In the genomic region with DNA sequence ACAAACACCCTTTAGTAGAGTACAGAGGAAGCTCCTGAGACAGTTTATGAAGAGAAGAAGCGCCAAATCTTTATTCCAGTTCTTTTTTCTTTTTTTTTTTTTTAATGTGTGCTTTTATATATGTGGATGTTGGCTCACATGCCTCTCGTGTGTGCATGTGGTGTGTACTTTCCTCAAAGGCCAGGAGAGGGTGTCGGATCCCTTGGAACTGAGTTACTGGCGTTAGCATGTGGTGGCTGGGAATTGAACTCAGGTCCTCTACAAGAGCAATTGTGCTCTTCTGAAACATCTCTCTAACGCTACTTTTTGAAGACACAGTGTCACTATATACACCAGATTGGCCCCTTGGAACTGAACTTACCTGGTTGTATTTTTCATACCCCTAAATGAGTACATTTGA, we compare ENCODE assay signal across 10 mouse cellular contexts. TPM values are rescaled to one million over a fixed set of nuclear protein-coding genes. Genes with fewer than 3 reads are reported as not detected.
DNase-seq lines count a peak whose midpoint lies in the region; ATAC-seq and TF ChIP-seq lines count a peak whose summit lies in the region.
"Had no signal": no experiment of that assay in that cellular context is flagged by ENCODE, and none has a peak within 500 bp of the region (broad histone marks: within the 10 kb centered on the region; RNA-seq: fewer than 3 reads in every experiment).

No protein-coding gene starts in this region.

- H3K9me3 ChIP-seq in heart, embryonic 16.5 days (replicated peaks; ENCODE audit: control insufficient read depth, low read length) = no peaks in the 10 kb centered on the region
- no peaks in the 10 kb centered on the region for H3K9me3 ChIP-seq in hindbrain, postnatal 0 days (ENCODE audit: low read length)
- H3K9me3 ChIP-seq in midbrain, embryonic 16.5 days (replicated peaks; ENCODE audit: control insufficient read depth, low read length, poor library complexity, severe bottlenecking) = no peaks in the 10 kb centered on the region

- peaks cover 37% of the 10 kb centered on the region for H3K36me3 ChIP-seq in heart, embryonic 16.5 days (ENCODE audit: control insufficient read depth, insufficient read depth)
- peaks cover 34% of the 10 kb centered on the region for H3K36me3 ChIP-seq in hindbrain, postnatal 0 days (ENCODE audit: insufficient read depth, low read length)
- H3K36me3 ChIP-seq in midbrain, embryonic 16.5 days (ENCODE audit: control insufficient read depth, insufficient read depth, low read length) = peaks cover 9% of the 10 kb centered on the region

- DNase-seq in heart, postnatal 10 days = no peak
- DNase-seq in hindbrain, postnatal 0 days (ENCODE audit: low spot score) = no peak
- no peak for DNase-seq in thymus, postnatal 0 days (ENCODE audit: low spot score)
- no peak for DNase-seq in adrenal gland, adult 2 months
- no peak for DNase-seq in spleen, postnatal 10 days (ENCODE audit: low spot score in 2 of 2)
- DNase-seq: gastrocnemius, adult 2 months had no signal

- TF ChIP-seq CTCF in bone marrow macrophage, adult 2 months (IDR thresholded peaks at IDR 0.05; ENCODE audit: low read depth, low read length) = no peak
- TF ChIP-seq CTCF in hindbrain, postnatal 0 days (IDR thresholded peaks at IDR 0.05; ENCODE audit: low read depth) = peak; percentile 19; the same call in 1 of the 2 replicates

- H3K4me2 ChIP-seq in heart, embryonic 16.5 days (ENCODE audit: low read depth, low read length) = peak overlapping the region; percentile 84
- H3K4me2 ChIP-seq in hindbrain, postnatal 0 days (ENCODE audit: low read depth, low read length) = peak overlapping the region; percentile 95; the same call in 1 of the 2 replicates
- H3K4me2 ChIP-seq in midbrain, embryonic 16.5 days (ENCODE audit: low read length) = peak overlapping the region; percentile 92; the same call in 1 of the 2 replicates

- no peak for ATAC-seq in heart, embryonic 16.5 days (replicated peaks; ENCODE audit: extremely low read depth, insufficient read depth, low FRiP score)
- no peak for ATAC-seq in hindbrain, postnatal 0 days
- ATAC-seq in midbrain, embryonic 16.5 days = no peak

- 88% methylated on average over 5 of the region's 5 CpGs for WGBS in heart, embryonic 16.5 days
- WGBS in hindbrain, postnatal 0 days = 82% methylated on average over 5 of the region's 5 CpGs
- 74% methylated on average over 5 of the region's 5 CpGs for WGBS in midbrain, embryonic 16.5 days

- intact Hi-C loops in heart, postnatal 10 days (cut with DNase I) = no loop called here

- H3K4me1 ChIP-seq in heart, embryonic 16.5 days (ENCODE audit: control insufficient read depth, insufficient read depth, low read length) = peaks cover 13% of the 10 kb centered on the region
- peaks cover 2% of the 10 kb centered on the region for H3K4me1 ChIP-seq in bone marrow macrophage, adult 2 months (ENCODE audit: control insufficient read depth, insufficient read depth, low read length)
- peaks cover 5% of the 10 kb centered on the region for H3K4me1 ChIP-seq in hindbrain, postnatal 0 days (ENCODE audit: insufficient read depth, low read length)
- H3K4me1 ChIP-seq in midbrain, embryonic 16.5 days (ENCODE audit: control insufficient read depth, insufficient read depth, low read length) = peaks cover 12% of the 10 kb centered on the region

- peak overlapping the region; percentile 98; the same call in 1 of the 2 replicates for H3K9ac ChIP-seq in heart, embryonic 16.5 days (ENCODE audit: low read length)
- no peak overlapping the region for H3K9ac ChIP-seq in hindbrain, postnatal 0 days (replicated peaks; ENCODE audit: low read length)
- no peak overlapping the region for H3K9ac ChIP-seq in midbrain, embryonic 16.5 days (ENCODE audit: low read depth, low read length)

- no peak for TF ChIP-seq POLR2A in bone marrow macrophage, adult 2 months (IDR thresholded peaks at IDR 0.05; ENCODE audit: borderline replicate concordance, low read depth, low read length)

- H3K27ac ChIP-seq in heart, embryonic 16.5 days (ENCODE audit: low read length) = no peak overlapping the region
- H3K27ac ChIP-seq in bone marrow macrophage, adult 2 months (ENCODE audit: insufficient read depth, low read depth, low read length) = no peak overlapping the region
- no peak overlapping the region for H3K27ac ChIP-seq in hindbrain, postnatal 0 days
- no peak overlapping the region for H3K27ac ChIP-seq in midbrain, embryonic 16.5 days (ENCODE audit: low read length)
- H3K27ac ChIP-seq: gastrocnemius, adult 2 months had no signal

- H3K4me3 ChIP-seq in heart, embryonic 16.5 days (ENCODE audit: low read length) = peak overlapping the region; percentile 97; the same call in 1 of the 2 replicates
- peak overlapping the region; percentile 68; the same call in 1 of the 2 replicates for H3K4me3 ChIP-seq in bone marrow macrophage, adult 2 months (ENCODE audit: insufficient read depth, low read length)
- H3K4me3 ChIP-seq in hindbrain, postnatal 0 days (ENCODE audit: low read length) = no peak overlapping the region
- no peak overlapping the region for H3K4me3 ChIP-seq in midbrain, embryonic 16.5 days (ENCODE audit: low read depth, low read length)
- H3K4me3 ChIP-seq: gastrocnemius, adult 2 months had no signal

- H3K27me3 ChIP-seq in heart, embryonic 16.5 days (ENCODE audit: control insufficient read depth, insufficient read depth, low read length) = no peaks in the 10 kb centered on the region
- H3K27me3 ChIP-seq in hindbrain, postnatal 0 days (ENCODE audit: insufficient read depth, low read length) = no peaks in the 10 kb centered on the region
- H3K27me3 ChIP-seq in midbrain, embryonic 16.5 days (ENCODE audit: control insufficient read depth, insufficient read depth, low read depth, low read length) = no peaks in the 10 kb centered on the region

RNA-seq across cellular contexts. Expression of a gene that starts 2.3 kb away (rescaled TPM):
- 14.2 and 14.3 TPM in 2 replicates for polyA plus RNA-seq in heart, embryonic 16.5 days (2015; fragmentation: Nextera tagmentation; extraction: Ambion mirVana)
- 1 to 10 TPM; 7.1 to 9.4 TPM for total RNA-seq in heart, postnatal 10 days (2021)
- 8.0 and 8.9 TPM in 2 replicates for polyA plus RNA-seq in bone marrow macrophage, adult 2 months (2012; ENCODE audit: insufficient read depth, insufficient read length, missing spikeins)
- total RNA-seq in hindbrain, postnatal 0 days (2014; rRNA removed) = 11.0 and 12.4 TPM in 2 replicates
- 8.1 and 10.4 TPM in 2 replicates for polyA plus RNA-seq in hindbrain, postnatal 0 days (2015; fragmentation: Nextera tagmentation; extraction: Ambion mirVana)
- 9.9 and 12.3 TPM in 2 replicates for polyA plus RNA-seq in midbrain, embryonic 16.5 days (2015; fragmentation: Nextera tagmentation; extraction: Ambion mirVana)
- 27.7 and 30.8 TPM in 2 replicates for polyA plus RNA-seq in thymus, postnatal 0 days (2015; fragmentation: Nextera tagmentation; extraction: Ambion mirVana)
- total RNA-seq in adrenal gland, adult 2 months (2021) = 10 to 100 TPM; 11.4 to 13.3 TPM
- 4.3 TPM in 2 replicates for polyA plus RNA-seq in adrenal gland, adult 2 months (2012; rRNA removed)

RNA-seq across cellular contexts. Expression of a gene that starts 28.2 kb away (rescaled TPM):
- polyA plus RNA-seq in heart, embryonic 16.5 days (2015; fragmentation: Nextera tagmentation; extraction: Ambion mirVana) = 1.3 and 2.1 TPM in 2 replicates
- total RNA-seq in heart, postnatal 10 days (2021) = under 1 TPM; 0.36 to 0.60 TPM
- polyA plus RNA-seq in bone marrow macrophage, adult 2 months (2012; ENCODE audit: insufficient read depth, insufficient read length, missing spikeins) = not detected in 2 replicates
- total RNA-seq in hindbrain, postnatal 0 days (2014; rRNA removed) = 0.21 TPM in 1 of 2 replicates, not detected in the other
- 0.91 and 1.3 TPM in 2 replicates for polyA plus RNA-seq in hindbrain, postnatal 0 days (2015; fragmentation: Nextera tagmentation; extraction: Ambion mirVana)
- polyA plus RNA-seq in midbrain, embryonic 16.5 days (2015; fragmentation: Nextera tagmentation; extraction: Ambion mirVana) = 0.29 and 0.68 TPM in 2 replicates
- polyA plus RNA-seq in thymus, postnatal 0 days (2015; fragmentation: Nextera tagmentation; extraction: Ambion mirVana) = 2.5 and 5.1 TPM in 2 replicates
- total RNA-seq in adrenal gland, adult 2 months (2021) = under 1 TPM; 0.52 to 0.69 TPM
- polyA plus RNA-seq in adrenal gland, adult 2 months (2012; rRNA removed) = 0.71 TPM in 1 of 2 replicates, not detected in the other
- total RNA-seq: gastrocnemius, adult 2 months had no signal
- polyA plus RNA-seq: urinary bladder, adult 2 months had no signal

RNA-seq across cellular contexts. Expression of a gene that starts 45.1 kb away (rescaled TPM):
- 58.1 and 59.2 TPM in 2 replicates for polyA plus RNA-seq in heart, embryonic 16.5 days (2015; fragmentation: Nextera tagmentation; extraction: Ambion mirVana)
- 10 to 100 TPM; 15.1 to 18.4 TPM for total RNA-seq in heart, postnatal 10 days (2021)
- 13.9 and 17.6 TPM in 2 replicates for polyA plus RNA-seq in bone marrow macrophage, adult 2 months (2012; ENCODE audit: insufficient read depth, insufficient read length, missing spikeins)
- total RNA-seq in hindbrain, postnatal 0 days (2014; rRNA removed) = 30.8 and 43.1 TPM in 2 replicates
- polyA plus RNA-seq in hindbrain, postnatal 0 days (2015; fragmentation: Nextera tagmentation; extraction: Ambion mirVana) = 47.2 and 52.9 TPM in 2 replicates
- 64.9 and 69.9 TPM in 2 replicates for polyA plus RNA-seq in midbrain, embryonic 16.5 days (2015; fragmentation: Nextera tagmentation; extraction: Ambion mirVana)
- 40.9 and 43.0 TPM in 2 replicates for polyA plus RNA-seq in thymus, postnatal 0 days (2015; fragmentation: Nextera tagmentation; extraction: Ambion mirVana)
- total RNA-seq in adrenal gland, adult 2 months (2021) = 10 to 100 TPM; 19.0 to 20.7 TPM
- 9.3 and 10.9 TPM in 2 replicates for polyA plus RNA-seq in adrenal gland, adult 2 months (2012; rRNA removed)

RNA-seq across cellular contexts. Expression of a gene that starts 53.6 kb away (rescaled TPM):
- polyA plus RNA-seq in heart, embryonic 16.5 days (2015; fragmentation: Nextera tagmentation; extraction: Ambion mirVana) = 88.0 and 89.1 TPM in 2 replicates
- total RNA-seq in heart, postnatal 10 days (2021) = 100 to 1,000 TPM; 294 to 310 TPM
- polyA plus RNA-seq in bone marrow macrophage, adult 2 months (2012; ENCODE audit: insufficient read depth, insufficient read length, missing spikeins) = 60.7 and 66.0 TPM in 2 replicates
- 247 and 254 TPM in 2 replicates for total RNA-seq in hindbrain, postnatal 0 days (2014; rRNA removed)
- 196 and 207 TPM in 2 replicates for polyA plus RNA-seq in hindbrain, postnatal 0 days (2015; fragmentation: Nextera tagmentation; extraction: Ambion mirVana)
- polyA plus RNA-seq in midbrain, embryonic 16.5 days (2015; fragmentation: Nextera tagmentation; extraction: Ambion mirVana) = 211 and 213 TPM in 2 replicates
- polyA plus RNA-seq in thymus, postnatal 0 days (2015; fragmentation: Nextera tagmentation; extraction: Ambion mirVana) = 69.9 and 71.6 TPM in 2 replicates
- 10 to 100 TPM; 81.6 to 82.5 TPM for total RNA-seq in adrenal gland, adult 2 months (2021)
- polyA plus RNA-seq in adrenal gland, adult 2 months (2012; rRNA removed) = 219 and 223 TPM in 2 replicates

Comparison
In these comparisons a context has a peak if more than half of its experiments do, and no peak if none do; other contexts are left out.
1. H3K4me3 ChIP-seq: peak in heart, embryonic 16.5 days (single experiment) and bone marrow macrophage, adult 2 months (single experiment); none in hindbrain, postnatal 0 days (single experiment) and midbrain, embryonic 16.5 days (single experiment).
2. Peak in every context shown above with its lines, with median percentiles within 50 percentile points of each other: H3K4me2 ChIP-seq.